Mouse (Mus musculus) kidney, adult 2 months (tissue): ENCODE measurements at regions not wholly inside any gene's neighbourhood (a gene's known extent, or its start where the extent isn't known, plus 50 kb on each side); places are given as distances from the start of the nearest gene placed in this dataset.

Experiments
- CTCF ChIP-seq: fragments of 200-500 bp; conservative IDR thresholded peaks from 2 replicates; pipeline ENCODE4 v1.5.1; 2011; ENCODE audit warnings: low read depth, mild to moderate bottlenecking, control low read depth, low read length, moderate library complexity, mixed read lengths; ENCODE audit not compliant: insufficient read depth, insufficient read length
- POLR2A ChIP-seq: fragments of 200-500 bp; IDR thresholded peaks from one replicate; pipeline ENCODE4 v1.6.1; 2011; ENCODE audit warnings: low read depth, low read length, control low read depth

DNA sequence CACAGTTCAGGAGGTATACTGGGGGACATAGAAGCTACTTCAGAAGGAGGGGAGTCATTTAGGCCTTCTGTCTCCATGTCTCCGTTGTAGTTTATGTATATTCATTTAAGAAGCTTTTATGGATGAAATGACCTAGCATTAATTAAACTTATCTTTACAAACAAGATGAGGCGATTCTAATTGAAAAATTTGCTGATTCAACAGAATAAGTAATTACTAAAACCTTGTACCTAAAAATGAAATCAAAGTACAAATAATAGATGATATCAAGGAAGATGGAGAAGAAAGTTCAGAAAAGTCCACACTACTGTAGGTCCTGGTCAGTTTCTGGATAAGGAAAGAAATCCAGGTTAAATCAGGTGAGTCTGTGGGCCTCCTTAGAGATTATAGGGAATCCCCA, 1429.6 kb downstream of the Slc22a22 start:
- TF ChIP-seq POLR2A (no peak), CTCF (no peak)
